Mouse (Mus musculus) ES-E14 (cell line): ENCODE measurements around the gene Mydgf. TPM values are rescaled to one million over a fixed set of nuclear protein-coding genes. Genes with fewer than 3 reads are reported as not detected.
A peak's percentile ranks its signal among the peaks of the same experiment; 100 is the strongest.

Experiments used
- DNase-seq: peaks from one replicate; pipeline ENCODE4 v3.0.0-alpha.2; 2013; ENCODE audit warnings: low read depth, low spot score
- H3K27ac ChIP-seq: 2 replicates; pipeline ENCODE4 v1.5.1; 2012; ENCODE audit warnings: low read depth, mild to moderate bottlenecking, low read length, moderate library complexity, mixed read lengths; ENCODE audit not compliant: poor library complexity, insufficient read depth, severe bottlenecking
- H3K36me3 ChIP-seq: 2 replicates; pipeline ENCODE4 v1.6.1; 2012; ENCODE audit warnings: mild to moderate bottlenecking, low read length, moderate library complexity, mixed read lengths; ENCODE audit not compliant: control insufficient read depth, poor library complexity, insufficient read depth, severe bottlenecking
- H3K4me1 ChIP-seq, 2 experiments: fragments of 150-350 bp in 1 of 2; sonication (generic) in 1 of 2; 2 replicates each; pipeline ENCODE4 v1.6.1; 2012; ENCODE audit warnings: low read length in 2 of 2, mild to moderate bottlenecking in 1 of 2, mixed read lengths in 1 of 2; ENCODE audit not compliant: control insufficient read depth in 2 of 2, insufficient read depth in 2 of 2, poor library complexity in 1 of 2
- H3K4me3 ChIP-seq, 2 experiments: fragments of 150-350 bp in 1 of 2; sonication (generic) in 1 of 2; 2 replicates each; pipeline ENCODE4 v1.5.1; 2012; ENCODE audit warnings: low read length in 2 of 2, low read depth in 1 of 2, mild to moderate bottlenecking in 1 of 2, mixed read lengths in 1 of 2; ENCODE audit not compliant: insufficient read depth in 1 of 2, poor library complexity in 1 of 2, severe bottlenecking in 1 of 2
- H3K9ac ChIP-seq: 2 replicates; pipeline ENCODE4 v1.6.1; 2012; ENCODE audit warnings: low read depth, mild to moderate bottlenecking, low read length, mixed read lengths; ENCODE audit not compliant: poor library complexity, insufficient read depth, severe bottlenecking
- H3K9me3 ChIP-seq: fragments of 150-350 bp; sonication (generic); 2 replicates; pipeline ENCODE4 v1.6.1; 2012; ENCODE audit warnings: low read depth, mild to moderate bottlenecking, low read length; ENCODE audit not compliant: control insufficient read depth, insufficient read depth
- CHD2 ChIP-seq: IDR thresholded peaks from 2 replicates; pipeline ENCODE4 v1.6.1; 2014; ENCODE audit warnings: mild to moderate bottlenecking, low read depth, low read length, inconsistent platforms
- HCFC1 ChIP-seq: IDR thresholded peaks from 2 replicates; pipeline ENCODE4 v1.6.1; 2012; ENCODE audit warnings: low read length, inconsistent platforms, borderline replicate concordance; ENCODE audit not compliant: insufficient read depth
- MAFK ChIP-seq: IDR thresholded peaks from 2 replicates; pipeline ENCODE4 v1.6.1; 2014; ENCODE audit warnings: mild to moderate bottlenecking, low read depth, low read length, inconsistent platforms; ENCODE audit not compliant: insufficient read depth
- ZC3H11A ChIP-seq: IDR thresholded peaks from 2 replicates; pipeline ENCODE4 v1.6.1; 2012; ENCODE audit warnings: low read depth, mild to moderate bottlenecking, inconsistent platforms, low read length, borderline replicate concordance
- ZNF384 ChIP-seq: IDR thresholded peaks from 2 replicates; pipeline ENCODE4 v1.6.1; 2012; ENCODE audit warnings: low read depth, low read length, inconsistent platforms
- in situ Hi-C, 2 experiments: fragments of 600-800 bp; cut with MboI; formaldehyde crosslinking; loops; one replicate each; pipeline ENCODE4 v1.15.1; 2025; ENCODE audit warnings: low sequenced_read_pairs in 2 of 2, inconsistent platforms in 1 of 2; ENCODE audit not compliant: unreplicated experiment in 2 of 2
- total RNA-seq: library from RNA; depleted of rRNA; stranded (reverse); fragments of 300-350 nt; gene quantifications from 2 replicates; pipeline ENCODE4 v1.2.3, GENCODE M21; 2012; rRNA removed

The Mydgf gene
- total RNA-seq, result 71.1 and 95.2 TPM in 2 replicates

GRCm38 (mm10) chr17:56183658-56184103, at the start of gene Mydgf:
TSS of gene Mydgf (minus strand) at chr17:56183920.
- TF ChIP-seq CHD2, result no peak
- TF ChIP-seq HCFC1, result peak; percentile 75
- Histone ChIP-seq H3K4me3 (peak within 1 kb of the TSS; percentile 83 to 91), H3K36me3 (peaks cover 22% of the 10 kb centered on the region; the same call in 1 of the 2 replicates), H3K27ac (peak within 1 kb of the TSS; percentile 12; the same call in 1 of the 2 replicates), H3K4me1 (peaks cover 3 to 5% of the 10 kb centered on the region in 2 experiments; a peak in 2 of 4 replicates), H3K9ac (peak within 1 kb of the TSS; percentile 85), H3K9me3 (no peaks in the 10 kb centered on the region)
- in situ Hi-C loops, result no loop called here
- DNase-seq, result peak; percentile 87

- peaks cover 0 to 6% of the 10 kb centered on the region in 2 experiments; a peak in 1 of 4 replicates for H3K4me1 ChIP-seq
- H3K9me3 ChIP-seq, result no peaks in the 10 kb centered on the region
- TF ChIP-seq ZNF384 (no peak), HCFC1 (no peak), ZC3H11A (no peak), CHD2 (no peak), MAFK (no peak)
- no peak overlapping the region for H3K27ac ChIP-seq
- no peak overlapping the region for H3K4me3 ChIP-seq
- H3K9ac ChIP-seq, result no peak overlapping the region
- in situ Hi-C loops, result no loop called here
- DNase-seq, result no peak
- no peaks in the 10 kb centered on the region for H3K36me3 ChIP-seq
These were observed 49.7 kb upstream of the Mydgf start for GRCm38 (mm10) chr17:56233389-56233788.

GRCm38 (mm10) chr17:56229943-56230342, 46.2 kb upstream of the Mydgf start:
- no peak for DNase-seq

GRCm38 (mm10) chr17:56226566-56226965, 42.8 kb upstream of the Mydgf start:
- DNase-seq, result no peak
- Histone ChIP-seq H3K36me3 (no peaks in the 10 kb centered on the region), H3K4me3 (no peak overlapping the region), H3K9me3 (no peaks in the 10 kb centered on the region), H3K4me1 (peaks cover 0 to 5% of the 10 kb centered on the region in 2 experiments; a peak in 1 of 4 replicates), H3K27ac (no peak overlapping the region), H3K9ac (no peak overlapping the region)
- TF ChIP-seq CHD2 (no peak), HCFC1 (no peak), ZC3H11A (no peak), ZNF384 (no peak), MAFK (no peak)
- in situ Hi-C loops, result no loop called here

More at GRCm38 (mm10) chr17:56229943-56230342, 46.2 kb upstream of the Mydgf start:
- H3K4me1 ChIP-seq, result peaks cover 0 to 4% of the 10 kb centered on the region in 2 experiments; a peak in 1 of 4 replicates
- H3K4me3 ChIP-seq, result no peak overlapping the region
- in situ Hi-C loops, result no loop called here
- H3K36me3 ChIP-seq, result no peaks in the 10 kb centered on the region
- no peaks in the 10 kb centered on the region for H3K9me3 ChIP-seq
- no peak overlapping the region for H3K9ac ChIP-seq
- no peak for TF ChIP-seq MAFK
- no peak for TF ChIP-seq ZC3H11A
- no peak for TF ChIP-seq CHD2
- TF ChIP-seq ZNF384, result no peak
- no peak for TF ChIP-seq HCFC1
- H3K27ac ChIP-seq, result no peak overlapping the region

GRCm38 (mm10) chr17:56224916-56225315, 41.2 kb upstream of the Mydgf start:
- TF ChIP-seq MAFK (no peak), ZNF384 (peak; percentile 47; the same call in 1 of the 2 replicates), HCFC1 (no peak), ZC3H11A (no peak), CHD2 (no peak)
- Histone ChIP-seq H3K9me3 (no peaks in the 10 kb centered on the region), H3K36me3 (no peaks in the 10 kb centered on the region), H3K27ac (peak overlapping the region; percentile 34; the same call in 1 of the 2 replicates), H3K9ac (no peak overlapping the region), H3K4me3 (peak overlapping the region in 1 of 2 experiments; percentile 31; a peak in 2 of 4 replicates), H3K4me1 (peaks cover 0 to 5% of the 10 kb centered on the region in 2 experiments; a peak in 1 of 4 replicates)
- DNase-seq, result peak; percentile 82
- in situ Hi-C loops, result no loop called here
